Mouse (Mus musculus): ENCODE measurements around the gene Hmx1. TPM values are rescaled to one million over a fixed set of nuclear protein-coding genes. Genes with fewer than 3 reads are reported as not detected.

Gene Hmx1
- polyA plus RNA-seq, 1 experiment from 2014 or later: not detected

DNA sequence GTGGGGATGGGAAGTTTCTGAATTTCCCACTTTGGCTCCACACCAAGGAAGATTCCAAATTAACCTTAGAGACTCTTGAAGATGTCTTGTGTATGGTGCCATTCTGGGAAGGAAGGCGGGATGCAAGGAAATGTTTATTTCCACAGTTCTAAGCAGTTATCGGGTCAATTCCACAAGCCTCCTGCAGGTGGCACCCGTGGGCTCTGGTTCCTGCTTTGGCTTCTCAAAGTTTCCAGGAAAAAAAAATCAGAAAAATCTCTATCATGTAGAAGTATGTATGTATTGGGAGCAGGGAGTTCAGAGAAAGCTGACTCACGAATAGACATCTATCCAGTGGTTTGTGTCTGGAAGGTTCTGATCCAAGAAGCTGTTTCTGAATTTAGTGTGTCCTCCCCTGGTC, 9.1 kb upstream of the Hmx1 start:
- Histone ChIP-seq H3K9ac (ENCODE audit: low read depth, low read length) (no peak overlapping the region), H3K4me1 (replicated peaks; ENCODE audit: control insufficient read depth, insufficient read depth, low read length) (no peaks in the 10 kb centered on the region), H3K27ac (ENCODE audit: low read depth, low read length) (no peak overlapping the region), H3K9me3 (ENCODE audit: control insufficient read depth, low read length) (no peaks in the 10 kb centered on the region), H3K36me3 (ENCODE audit: control insufficient read depth, insufficient read depth, low read length) (no peaks in the 10 kb centered on the region), H3K27me3 (replicated peaks; ENCODE audit: control insufficient read depth, insufficient read depth, low read length) (peaks cover 95% of the 10 kb centered on the region), H3K4me3 (ENCODE audit: low read depth, low read length) (no peak overlapping the region), H3K4me2 (no peak overlapping the region)
- 3% methylated on average over 4 of the region's 4 CpGs for WGBS
- no peak for DNase-seq (ENCODE audit: low spot score)
- ATAC-seq (replicated peaks; ENCODE audit: low FRiP score): no peak

DNA sequence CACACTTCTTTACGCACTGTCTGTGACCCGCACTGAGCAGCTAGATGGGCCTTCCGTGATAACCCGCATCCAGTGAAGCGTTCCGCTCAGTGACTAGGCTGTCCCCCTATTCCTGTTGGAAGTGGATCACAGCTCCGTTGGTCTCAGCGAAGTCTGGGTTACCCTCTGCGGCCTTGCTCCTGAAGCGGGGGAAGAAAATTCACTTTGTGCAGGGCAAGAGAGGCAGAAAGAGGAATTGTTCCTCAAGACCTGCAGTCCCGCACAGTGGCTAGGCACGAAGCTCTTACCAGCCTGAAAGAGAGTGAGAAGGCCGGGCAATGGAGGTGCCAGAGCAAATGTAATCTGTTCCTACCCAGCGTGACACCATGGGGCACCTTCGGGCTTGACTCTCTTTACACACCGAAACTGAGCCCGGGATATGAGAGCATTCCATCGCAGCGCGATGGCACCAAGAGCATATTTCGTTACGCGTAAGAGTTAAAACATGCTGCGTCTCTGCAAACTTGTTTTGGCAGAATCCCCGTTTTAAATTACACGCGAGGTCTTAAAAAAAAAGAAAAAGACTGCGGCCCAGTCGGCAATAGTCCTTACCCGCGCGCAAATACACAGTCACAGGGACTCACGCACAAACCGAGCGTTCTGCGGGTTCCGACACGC, 946 bp upstream of the Hmx1 start:
- Histone ChIP-seq H3K36me3 (ENCODE audit: control insufficient read depth, insufficient read depth, low read length) (no peaks in the 10 kb centered on the region), H3K4me2 (peak overlapping the region; percentile 65), H3K9me3 (ENCODE audit: control insufficient read depth, low read length) (no peaks in the 10 kb centered on the region), H3K27ac (ENCODE audit: low read depth, low read length) (no peak overlapping the region), H3K4me3 (ENCODE audit: low read depth, low read length) (peak overlapping the region; percentile 47), H3K4me1 (replicated peaks; ENCODE audit: control insufficient read depth, insufficient read depth, low read length) (no peaks in the 10 kb centered on the region), H3K27me3 (replicated peaks; ENCODE audit: control insufficient read depth, insufficient read depth, low read length) (peaks cover 100% of the 10 kb centered on the region), H3K9ac (ENCODE audit: low read depth, low read length) (no peak overlapping the region)
- no peak for ATAC-seq (replicated peaks; ENCODE audit: low FRiP score)
- DNase-seq (ENCODE audit: low spot score): no peak
- 3% methylated on average over 38 of the region's 38 CpGs for WGBS

DNA sequence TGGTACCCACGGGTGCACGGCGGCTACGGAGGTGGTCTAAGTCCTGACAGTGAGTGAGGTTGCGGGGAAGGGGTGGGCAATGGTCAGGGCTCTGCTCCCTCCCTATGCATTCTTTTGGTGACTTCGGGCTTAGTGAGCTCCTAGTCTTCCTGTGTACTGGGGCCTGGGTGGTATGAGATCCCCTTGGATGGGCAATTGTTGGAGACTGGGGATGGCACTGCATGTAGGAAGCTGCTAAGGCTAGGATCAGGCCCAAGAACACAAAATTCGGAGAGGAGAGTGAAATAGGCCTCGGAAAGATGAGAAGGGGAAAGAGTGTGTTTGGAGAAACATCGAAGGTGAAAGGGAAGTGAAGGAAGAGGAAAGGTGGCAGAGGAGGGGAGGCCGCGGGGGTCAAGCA, 533 bp downstream of the Hmx1 start:
- Histone ChIP-seq H3K36me3 (ENCODE audit: control insufficient read depth, insufficient read depth, low read length) (no peaks in the 10 kb centered on the region), H3K9ac (ENCODE audit: low read depth, low read length) (no peak overlapping the region), H3K4me2 (no peak overlapping the region), H3K4me3 (ENCODE audit: low read depth, low read length) (peak overlapping the region; percentile 47; the same call in 1 of the 2 replicates), H3K9me3 (ENCODE audit: control insufficient read depth, low read length) (no peaks in the 10 kb centered on the region), H3K27me3 (replicated peaks; ENCODE audit: control insufficient read depth, insufficient read depth, low read length) (peaks cover 100% of the 10 kb centered on the region), H3K4me1 (replicated peaks; ENCODE audit: control insufficient read depth, insufficient read depth, low read length) (no peaks in the 10 kb centered on the region), H3K27ac (ENCODE audit: low read depth, low read length) (no peak overlapping the region)
- DNase-seq (ENCODE audit: low spot score) (no peak), ATAC-seq (replicated peaks; ENCODE audit: low FRiP score) (no peak)
- WGBS: 4% methylated on average over 11 of the region's 11 CpGs

DNA sequence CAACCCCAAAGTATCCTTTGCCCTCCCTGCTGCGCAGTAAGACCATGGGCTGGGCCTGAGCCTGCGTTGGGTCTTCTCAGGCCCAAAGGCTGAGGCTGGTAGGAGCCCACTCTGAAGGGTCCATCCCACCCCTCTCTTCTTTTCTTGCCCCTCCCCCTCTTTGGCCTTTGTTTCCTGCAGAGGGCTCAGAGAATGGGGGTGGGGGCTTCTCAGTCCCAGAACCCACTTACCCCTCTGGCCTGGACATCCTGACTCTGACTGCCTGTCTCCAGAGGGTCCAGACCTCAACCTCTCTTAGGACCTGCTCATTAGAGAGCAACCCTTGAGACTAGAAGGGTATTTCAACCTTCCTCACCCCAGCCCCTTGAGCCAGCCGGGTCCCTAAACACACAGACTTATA, 1.0 kb downstream of the Hmx1 start:
- DNase-seq (ENCODE audit: low spot score): no peak
- WGBS: 9% methylated on average over 3 of the region's 3 CpGs

DNA sequence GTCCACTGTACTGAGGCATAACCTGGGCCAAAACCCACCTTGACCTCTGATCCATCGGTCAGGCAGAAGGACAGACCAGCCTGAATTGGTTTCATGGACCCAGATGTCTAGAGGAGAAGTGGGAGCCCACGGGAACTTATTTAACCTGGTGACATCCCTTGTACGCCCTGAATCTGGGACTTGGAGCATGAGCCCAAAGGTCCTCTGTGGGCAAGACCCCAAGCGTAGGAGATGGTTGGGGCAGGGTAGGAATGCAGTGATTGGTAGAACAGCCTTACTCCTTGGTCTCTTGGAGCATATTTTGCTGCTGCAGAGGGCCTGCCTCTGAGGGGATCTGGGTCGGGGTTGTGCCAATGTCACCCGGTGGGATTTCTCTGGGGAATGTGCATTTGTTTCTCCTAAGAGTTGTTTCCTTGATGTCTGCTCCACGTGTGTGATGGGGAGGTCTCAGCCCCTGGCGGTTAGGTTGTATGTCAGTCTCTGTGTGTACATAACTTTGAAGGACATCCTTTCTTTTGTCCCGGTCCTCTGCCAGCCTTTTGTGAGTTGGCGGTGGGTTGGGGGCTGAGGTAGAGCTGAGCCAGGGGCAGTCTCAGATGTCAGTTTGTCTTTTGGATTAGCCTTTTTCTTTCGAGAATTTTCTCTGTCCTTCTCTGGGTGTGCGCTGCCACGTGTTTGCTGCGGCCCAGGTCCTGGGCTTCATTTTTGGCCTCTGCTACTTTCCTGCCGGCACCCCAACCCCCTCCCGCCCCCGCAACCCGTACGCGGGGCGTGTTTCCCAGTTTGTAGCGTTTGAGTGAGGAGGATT, 2.1 kb downstream of the Hmx1 start:
- Histone ChIP-seq H3K9me3 (ENCODE audit: control insufficient read depth, low read length) (no peaks in the 10 kb centered on the region), H3K27ac (ENCODE audit: low read depth, low read length) (no peak overlapping the region), H3K27me3 (replicated peaks; ENCODE audit: control insufficient read depth, insufficient read depth, low read length) (peaks cover 100% of the 10 kb centered on the region), H3K36me3 (ENCODE audit: control insufficient read depth, insufficient read depth, low read length) (no peaks in the 10 kb centered on the region), H3K4me3 (ENCODE audit: low read depth, low read length) (peak overlapping the region; percentile 34; the same call in 1 of the 2 replicates), H3K9ac (ENCODE audit: low read depth, low read length) (no peak overlapping the region), H3K4me1 (replicated peaks; ENCODE audit: control insufficient read depth, insufficient read depth, low read length) (no peaks in the 10 kb centered on the region), H3K4me2 (no peak overlapping the region; the same call in 1 of the 2 replicates)
- no peak for DNase-seq (ENCODE audit: low spot score)
- no peak for ATAC-seq (replicated peaks; ENCODE audit: low FRiP score)
- WGBS: 5% methylated on average over 22 of the region's 22 CpGs

More for the DNA sequence above, 1.0 kb downstream of the Hmx1 start:
- no peak overlapping the region for H3K27ac ChIP-seq (ENCODE audit: low read depth, low read length)
- H3K9ac ChIP-seq (ENCODE audit: low read depth, low read length): no peak overlapping the region
- H3K27me3 ChIP-seq (replicated peaks; ENCODE audit: control insufficient read depth, insufficient read depth, low read length): peaks cover 100% of the 10 kb centered on the region
- H3K36me3 ChIP-seq (ENCODE audit: control insufficient read depth, insufficient read depth, low read length): no peaks in the 10 kb centered on the region
- ATAC-seq (replicated peaks; ENCODE audit: low FRiP score): no peak
- no peak overlapping the region for H3K4me3 ChIP-seq (ENCODE audit: low read depth, low read length)
- no peak overlapping the region for H3K4me2 ChIP-seq
- H3K4me1 ChIP-seq (replicated peaks; ENCODE audit: control insufficient read depth, insufficient read depth, low read length): no peaks in the 10 kb centered on the region
- H3K9me3 ChIP-seq (ENCODE audit: control insufficient read depth, low read length): no peaks in the 10 kb centered on the region

DNA sequence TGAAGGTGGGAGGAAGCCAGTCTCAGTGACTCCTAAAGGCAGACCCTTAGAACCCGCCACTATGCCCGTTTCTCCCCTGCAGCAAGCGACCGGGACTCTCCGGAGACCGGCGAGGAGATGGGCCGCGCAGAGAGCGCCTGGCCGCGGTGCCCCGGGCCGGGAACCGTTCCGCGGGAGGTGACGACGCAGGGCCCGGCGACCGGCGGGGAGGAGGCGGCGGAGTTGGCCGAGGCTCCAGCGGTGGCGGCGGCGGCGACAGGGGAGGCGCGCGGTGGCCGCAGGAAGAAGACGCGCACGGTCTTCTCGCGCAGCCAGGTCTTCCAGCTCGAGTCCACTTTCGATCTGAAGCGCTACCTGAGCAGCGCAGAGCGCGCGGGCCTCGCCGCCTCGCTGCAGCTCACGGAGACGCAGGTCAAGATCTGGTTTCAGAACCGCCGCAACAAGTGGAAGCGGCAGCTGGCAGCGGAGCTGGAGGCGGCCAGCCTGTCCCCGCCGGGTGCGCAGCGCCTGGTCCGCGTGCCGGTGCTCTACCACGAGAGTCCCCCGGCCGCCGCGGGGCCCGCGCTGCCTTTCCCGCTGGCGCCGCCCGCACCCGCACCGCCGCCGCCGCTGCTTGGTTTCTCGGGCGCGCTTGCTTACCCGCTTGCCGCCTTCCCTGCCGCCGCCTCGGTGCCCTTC, 2.9 kb downstream of the Hmx1 start:
- H3K27me3 ChIP-seq (replicated peaks; ENCODE audit: control insufficient read depth, insufficient read depth, low read length): peaks cover 97% of the 10 kb centered on the region
- no peaks in the 10 kb centered on the region for H3K9me3 ChIP-seq (ENCODE audit: control insufficient read depth, low read length)
- ATAC-seq (replicated peaks; ENCODE audit: low FRiP score): no peak
- 1% methylated on average over 78 of the region's 88 CpGs for WGBS
- H3K4me3 ChIP-seq (ENCODE audit: low read depth, low read length): peak overlapping the region; percentile 34
- no peaks in the 10 kb centered on the region for H3K4me1 ChIP-seq (replicated peaks; ENCODE audit: control insufficient read depth, insufficient read depth, low read length)
- peak; percentile 47 for DNase-seq (ENCODE audit: low spot score)
- H3K27ac ChIP-seq (ENCODE audit: low read depth, low read length): no peak overlapping the region
- H3K36me3 ChIP-seq (ENCODE audit: control insufficient read depth, insufficient read depth, low read length): no peaks in the 10 kb centered on the region
- H3K4me2 ChIP-seq: peak overlapping the region; percentile 58
- H3K9ac ChIP-seq (ENCODE audit: low read depth, low read length): no peak overlapping the region

DNA sequence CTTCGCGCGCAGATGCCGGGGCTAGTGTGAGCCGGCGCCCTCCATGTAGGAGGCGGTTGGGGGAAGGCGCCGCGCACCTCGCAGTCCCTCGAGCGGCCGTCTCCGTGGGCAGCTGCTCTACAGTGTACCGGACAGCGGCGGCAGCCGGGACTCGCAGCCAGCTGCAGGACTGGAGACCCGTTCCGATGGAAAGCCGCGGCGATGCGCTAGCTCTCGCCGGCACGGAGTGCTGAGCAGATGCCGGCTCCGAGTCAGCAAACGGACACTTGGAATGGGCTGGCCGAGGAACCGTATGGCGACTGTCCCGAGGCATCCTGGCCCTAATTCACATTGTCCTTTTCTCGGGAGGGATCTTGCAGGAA, 3.4 kb downstream of the Hmx1 start:
- ATAC-seq (replicated peaks; ENCODE audit: low FRiP score): no peak
- peak overlapping the region; percentile 58 for H3K4me2 ChIP-seq
- H3K27ac ChIP-seq (ENCODE audit: low read depth, low read length): no peak overlapping the region
- no peaks in the 10 kb centered on the region for H3K4me1 ChIP-seq (replicated peaks; ENCODE audit: control insufficient read depth, insufficient read depth, low read length)
- 3% methylated on average over 36 of the region's 37 CpGs for WGBS
- H3K9me3 ChIP-seq (ENCODE audit: control insufficient read depth, low read length): no peaks in the 10 kb centered on the region
- H3K4me3 ChIP-seq (ENCODE audit: low read depth, low read length): peak overlapping the region; percentile 34
- H3K36me3 ChIP-seq (ENCODE audit: control insufficient read depth, insufficient read depth, low read length): no peaks in the 10 kb centered on the region
- peaks cover 97% of the 10 kb centered on the region for H3K27me3 ChIP-seq (replicated peaks; ENCODE audit: control insufficient read depth, insufficient read depth, low read length)
- H3K9ac ChIP-seq (ENCODE audit: low read depth, low read length): no peak overlapping the region
- no peak for DNase-seq (ENCODE audit: low spot score)

DNA sequence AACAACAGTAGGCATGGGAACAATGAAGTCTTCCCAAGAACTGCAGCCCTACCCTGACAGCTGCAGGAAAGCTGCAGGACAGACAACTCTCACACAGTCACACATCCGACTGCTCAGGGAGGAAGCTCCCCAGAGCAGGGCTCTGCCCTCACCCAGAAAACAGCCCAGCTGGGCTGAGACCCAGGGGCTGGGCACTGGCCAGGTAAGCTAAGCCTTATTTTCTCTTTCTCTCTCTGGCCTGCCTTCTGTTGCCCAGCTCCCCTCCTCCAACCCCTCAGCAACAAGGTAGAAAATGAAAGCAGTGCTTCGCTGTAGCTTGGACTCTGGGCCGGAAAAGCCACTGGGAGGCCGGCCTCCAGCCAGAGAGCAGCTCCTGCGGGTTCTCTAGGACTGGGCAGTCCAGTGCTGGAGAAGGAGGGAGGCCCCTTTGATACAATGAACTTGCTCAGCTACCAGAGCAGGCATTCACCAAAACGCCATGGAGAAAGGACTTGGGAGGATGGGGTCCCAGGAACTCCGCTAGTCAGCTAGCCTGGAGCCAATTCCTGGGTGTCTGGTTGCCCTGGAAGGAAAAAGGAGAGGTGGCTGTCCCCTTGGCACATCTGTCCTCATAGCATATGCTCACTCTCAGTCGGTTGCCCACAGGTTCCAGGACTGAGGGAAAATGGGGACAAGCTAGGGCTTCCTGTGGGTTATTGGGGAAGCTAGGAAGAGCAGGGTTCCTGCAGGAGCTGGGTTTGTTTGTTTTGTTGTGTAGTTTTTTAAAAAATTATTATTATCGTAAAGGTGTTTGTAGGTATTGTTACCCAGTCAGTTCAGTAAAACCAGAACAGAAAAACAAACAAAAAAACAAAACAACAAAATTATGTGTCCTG, 6.9 kb downstream of the Hmx1 start:
- Histone ChIP-seq H3K9ac (ENCODE audit: low read depth, low read length) (no peak overlapping the region), H3K4me2 (peak overlapping the region; percentile 13; the same call in 1 of the 2 replicates), H3K27ac (ENCODE audit: low read depth, low read length) (no peak overlapping the region), H3K9me3 (ENCODE audit: control insufficient read depth, low read length) (no peaks in the 10 kb centered on the region), H3K4me3 (ENCODE audit: low read depth, low read length) (no peak overlapping the region), H3K4me1 (replicated peaks; ENCODE audit: control insufficient read depth, insufficient read depth, low read length) (no peaks in the 10 kb centered on the region), H3K36me3 (ENCODE audit: control insufficient read depth, insufficient read depth, low read length) (no peaks in the 10 kb centered on the region), H3K27me3 (replicated peaks; ENCODE audit: control insufficient read depth, insufficient read depth, low read length) (peaks cover 97% of the 10 kb centered on the region)
- ATAC-seq (replicated peaks; ENCODE audit: low FRiP score): no peak
- DNase-seq (ENCODE audit: low spot score): no peak
- WGBS: 6% methylated on average over 9 of the region's 9 CpGs

Data from liver, embryonic 11.5 days (tissue).